Mouse (Mus musculus) kidney, adult 2 months (tissue): ENCODE data around the gene Hsp90ab1.

Experiments used
- CTCF ChIP-seq: fragments of 200-500 bp; conservative IDR thresholded peaks from 2 replicates; pipeline ENCODE4 v1.5.1; 2011; ENCODE audit warnings: low read depth, mild to moderate bottlenecking, control low read depth, low read length, moderate library complexity, mixed read lengths; ENCODE audit not compliant: insufficient read depth, insufficient read length
- POLR2A ChIP-seq: fragments of 200-500 bp; IDR thresholded peaks from one replicate; pipeline ENCODE4 v1.6.1; 2011; ENCODE audit warnings: low read depth, low read length, control low read depth

DNA sequence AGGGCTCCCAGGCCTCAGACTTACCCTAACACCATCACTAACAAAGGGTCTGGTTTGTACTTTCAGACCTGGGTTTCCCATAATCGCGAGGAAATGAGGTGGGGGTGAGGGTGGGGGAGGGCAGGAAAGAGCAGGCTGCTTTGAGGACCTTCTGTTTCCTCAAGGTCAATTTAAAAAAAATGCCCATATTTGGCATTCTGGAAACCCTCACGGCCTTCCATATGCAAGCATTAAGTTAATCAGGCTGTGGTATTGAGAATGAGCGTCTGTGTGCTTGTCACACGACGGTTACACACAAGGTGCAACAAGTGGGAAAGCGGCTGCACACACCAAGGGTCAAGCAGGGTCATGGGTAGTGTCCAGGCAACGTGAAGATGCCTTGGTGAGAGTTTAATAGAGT is 38.9 kb upstream of the Hsp90ab1 start:
- TF ChIP-seq POLR2A (no peak), CTCF (no peak)
